Mouse (Mus musculus) lung, postnatal 0 days (tissue): ENCODE data around the gene Elovl7. TPM values are rescaled to one million over a fixed set of nuclear protein-coding genes. Genes with fewer than 3 reads are reported as not detected.

Experiments used
- ATAC-seq: fragments of 200-750 bp; cut with Nextera tagmentation; 2 replicates; pipeline ENCODE4 v1.8.0; 2017; ENCODE audit warnings: moderate library complexity
- DNase-seq: peaks from one replicate; pipeline ENCODE4 v3.0.0-alpha.2; 2016; ENCODE audit warnings: low spot score
- H3K27ac ChIP-seq: fragments of 300-500 bp; sonication (generic); 2 replicates; pipeline ENCODE4 v1.5.1; 2014; ENCODE audit warnings: antibody characterized with exemption, mild to moderate bottlenecking, low read length, mixed read lengths
- H3K27me3 ChIP-seq: fragments of 300-500 bp; sonication (generic); replicated peaks from 2 replicates; pipeline ENCODE4 v1.6.1; 2014; ENCODE audit warnings: low read length, mixed read lengths; ENCODE audit not compliant: insufficient read depth
- H3K36me3 ChIP-seq: fragments of 300-500 bp; sonication (generic); 2 replicates; pipeline ENCODE4 v1.6.1; 2014; ENCODE audit warnings: low read length, mixed read lengths; ENCODE audit not compliant: insufficient read depth
- H3K4me1 ChIP-seq: fragments of 300-500 bp; sonication (generic); 2 replicates; pipeline ENCODE4 v1.6.1; 2014; ENCODE audit warnings: antibody characterized with exemption, low read depth, low read length, mixed read lengths; ENCODE audit not compliant: insufficient read depth
- H3K4me2 ChIP-seq: fragments of 300-500 bp; sonication (generic); replicated peaks from 2 replicates; pipeline ENCODE4 v1.6.1; 2014; ENCODE audit warnings: low read depth, mild to moderate bottlenecking, low read length, moderate library complexity, mixed read lengths
- H3K4me3 ChIP-seq: fragments of 300-500 bp; sonication (generic); 2 replicates; pipeline ENCODE4 v1.5.1; 2014; ENCODE audit warnings: low read depth, low read length
- H3K9ac ChIP-seq: fragments of 300-500 bp; sonication (generic); replicated peaks from 2 replicates; pipeline ENCODE4 v1.6.1; 2014; ENCODE audit warnings: low read depth, mild to moderate bottlenecking
- H3K9me3 ChIP-seq: fragments of 300-500 bp; sonication (generic); 2 replicates; pipeline ENCODE4 v1.6.1; 2016; ENCODE audit warnings: low read length, mixed read lengths
- CTCF ChIP-seq: IDR thresholded peaks from 2 replicates; pipeline ENCODE4 v1.5.1; 2016; ENCODE audit warnings: antibody characterized with exemption, mild to moderate bottlenecking
- EP300 ChIP-seq: IDR thresholded peaks from 2 replicates; pipeline ENCODE4 v1.6.1; 2016; ENCODE audit warnings: antibody characterized with exemption, mild to moderate bottlenecking, control low read depth
- WGBS: fragments of 180-500 bp; shearing (Covaris S2); extraction: QIAGEN DNeasy Blood & Tissue Kit; methylation state at CpG from one replicate; pipeline ENCODE4 v1.1.7; 2014; 5-methylcytosine and 5-hydroxymethylcytosine counted together
- polyA plus RNA-seq: library from polyadenylated mRNA; unstranded; fragments of >200 nt; fragmentation: Nextera tagmentation; extraction: Ambion mirVana; gene quantifications from 2 replicates; pipeline ENCODE4 v1.2.1, GENCODE M21; 2015

The Elovl7 gene
- polyA plus RNA-seq, 1 experiment from 2014 or later, result 10.1 TPM

DNA sequence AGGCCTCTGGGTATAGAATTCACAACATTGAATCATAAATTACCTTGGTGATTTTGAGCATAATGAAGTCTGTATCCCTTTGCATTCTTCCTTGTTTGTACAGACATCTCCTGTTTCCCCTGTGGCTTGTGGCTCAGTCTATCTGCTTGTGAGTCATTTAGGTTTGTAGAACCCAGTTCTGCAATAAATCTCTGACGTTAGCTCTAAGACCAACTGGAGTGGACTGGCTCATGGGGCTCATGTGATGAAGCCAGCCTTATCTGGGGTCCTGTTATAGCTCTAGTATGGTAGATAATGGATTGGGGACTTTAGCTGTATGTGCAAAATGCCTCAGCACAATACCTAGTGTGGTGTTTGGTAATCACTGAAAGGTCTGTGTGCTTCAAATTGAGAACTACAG lies 89.6 kb downstream of the Elovl7 start:
- H3K36me3 ChIP-seq, result no peaks in the 10 kb centered on the region
- H3K4me3 ChIP-seq, result no peak overlapping the region
- WGBS, result 44% methylated on average over 1 of the region's 1 CpGs
- H3K27me3 ChIP-seq, result no peaks in the 10 kb centered on the region
- no peak overlapping the region for H3K27ac ChIP-seq
- ATAC-seq (no peak), DNase-seq (no peak)
- H3K4me2 ChIP-seq, result no peak overlapping the region
- no peaks in the 10 kb centered on the region for H3K9me3 ChIP-seq
- no peak overlapping the region for H3K9ac ChIP-seq
- TF ChIP-seq EP300, result no peak
- TF ChIP-seq CTCF, result no peak
- no peaks in the 10 kb centered on the region for H3K4me1 ChIP-seq

DNA sequence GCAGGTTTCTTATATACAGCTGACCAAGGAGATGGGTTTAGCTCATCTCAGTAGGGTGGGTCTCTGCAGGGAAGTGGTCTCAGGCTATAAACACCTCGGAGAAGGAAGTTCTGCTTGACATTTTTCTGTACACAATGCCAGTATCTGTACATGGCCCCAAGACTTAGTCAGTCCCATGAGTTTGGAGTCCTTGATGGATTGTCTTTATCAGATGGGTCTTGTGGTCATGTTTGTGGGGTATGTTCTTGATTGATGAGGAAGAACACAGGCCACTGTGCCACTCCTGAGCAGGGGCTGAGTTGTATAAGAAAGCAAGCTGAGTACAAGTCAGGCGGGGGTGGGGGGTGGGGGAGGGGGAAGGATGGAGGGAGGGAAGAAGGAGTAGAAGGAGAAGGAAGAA lies 90.5 kb downstream of the Elovl7 start:
- Histone ChIP-seq H3K36me3 (no peaks in the 10 kb centered on the region), H3K4me2 (no peak overlapping the region), H3K4me3 (no peak overlapping the region), H3K9ac (no peak overlapping the region), H3K9me3 (no peaks in the 10 kb centered on the region), H3K27me3 (no peaks in the 10 kb centered on the region), H3K27ac (no peak overlapping the region), H3K4me1 (no peaks in the 10 kb centered on the region)
- TF ChIP-seq EP300 (no peak), CTCF (no peak)
- DNase-seq (no peak), ATAC-seq (no peak)
- 14% methylated on average over 1 of the region's 2 CpGs for WGBS

DNA sequence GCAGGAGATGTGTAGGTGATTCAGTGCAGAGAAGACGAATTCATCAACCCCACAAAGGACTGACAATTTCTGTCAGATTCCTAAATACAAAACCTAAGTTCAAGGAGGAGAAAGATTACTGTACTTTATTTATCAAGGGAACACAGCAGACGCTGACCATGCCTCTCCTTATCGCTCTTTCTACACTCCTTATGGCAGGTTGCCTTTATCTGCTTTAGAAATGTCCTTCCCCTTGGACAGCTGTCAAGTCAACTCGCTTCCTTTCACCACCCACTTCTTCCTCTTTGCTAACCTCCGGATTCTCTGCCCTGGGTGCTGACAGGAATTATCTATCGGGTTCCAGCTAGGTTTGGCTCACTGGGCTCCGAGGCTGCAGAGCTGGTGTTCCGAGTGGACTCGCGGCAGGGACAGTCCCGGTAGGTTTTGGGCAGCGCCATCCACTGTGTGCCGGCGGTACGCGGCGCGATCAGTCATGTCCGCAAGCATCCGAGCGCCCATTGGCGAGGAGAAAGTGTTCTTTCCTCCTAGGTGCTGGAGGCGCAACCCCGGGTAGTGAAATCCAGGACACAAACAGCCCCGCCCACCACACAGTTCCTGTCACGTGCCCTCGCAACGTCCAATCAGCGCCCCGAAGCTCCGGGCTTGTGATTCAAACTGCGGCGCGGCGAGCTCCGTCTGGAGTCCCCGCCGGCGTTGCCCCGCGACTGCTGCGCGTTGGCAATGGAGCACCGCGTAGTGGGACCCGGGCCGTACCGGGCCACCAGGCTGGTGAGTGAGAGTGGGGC lies 101.7 kb downstream of the Elovl7 start, which contains the start of gene Depdc1b:
Gene Depdc1b (plus strand): TSS at position 631 of the 785 bp plus-strand sequence.
- Histone ChIP-seq H3K27me3 (no peaks in the 10 kb centered on the region), H3K4me3 (peak within 1 kb of the TSS; percentile 65), H3K4me1 (no peaks in the 10 kb centered on the region; the same call in 1 of the 2 replicates), H3K4me2 (peak within 1 kb of the TSS; percentile 99), H3K9ac (peak within 1 kb of the TSS; percentile 36), H3K9me3 (no peaks in the 10 kb centered on the region), H3K36me3 (no peaks in the 10 kb centered on the region), H3K27ac (peak within 1 kb of the TSS; percentile 74)
- DNase-seq, result peak; percentile 97
- ATAC-seq, result peak; percentile 99
- under 1% methylated on average over 41 of the region's 48 CpGs for WGBS
- TF ChIP-seq EP300 (peak; percentile 59; the same call in 1 of the 2 replicates), CTCF (peak; percentile 31; the same call in 1 of the 2 replicates)

DNA sequence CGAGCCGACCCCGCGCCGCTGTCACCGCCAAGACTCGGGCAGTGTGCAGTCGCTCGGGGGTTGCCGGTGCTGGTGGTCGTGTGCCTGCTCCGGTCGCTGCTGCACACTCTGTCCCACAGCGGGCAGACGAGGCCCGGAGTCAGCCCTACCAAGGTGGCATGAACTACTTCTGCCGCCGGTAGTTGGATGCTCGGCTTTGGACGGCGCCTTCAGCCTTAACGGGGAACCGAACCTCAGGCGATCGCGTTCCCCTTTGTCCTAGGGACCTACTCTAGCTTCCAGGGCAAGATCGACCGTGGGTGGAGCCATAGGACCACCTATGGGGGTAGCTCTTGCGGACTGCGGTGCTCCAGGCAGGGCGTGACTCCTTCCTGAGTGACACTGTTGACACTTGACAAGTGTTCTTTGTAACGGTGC lies 102.3 kb downstream of the Elovl7 start:
- Histone ChIP-seq H3K9me3 (no peaks in the 10 kb centered on the region), H3K4me1 (no peaks in the 10 kb centered on the region; the same call in 1 of the 2 replicates), H3K4me3 (peak overlapping the region; percentile 65), H3K27ac (no peak overlapping the region), H3K27me3 (no peaks in the 10 kb centered on the region), H3K36me3 (no peaks in the 10 kb centered on the region), H3K4me2 (peak overlapping the region; percentile 99), H3K9ac (peak overlapping the region; percentile 36)
- ATAC-seq (peak; percentile 17), DNase-seq (peak; percentile 13)
- TF ChIP-seq CTCF, result no peak
- no peak for TF ChIP-seq EP300
- under 1% methylated on average over 32 of the region's 32 CpGs for WGBS

DNA sequence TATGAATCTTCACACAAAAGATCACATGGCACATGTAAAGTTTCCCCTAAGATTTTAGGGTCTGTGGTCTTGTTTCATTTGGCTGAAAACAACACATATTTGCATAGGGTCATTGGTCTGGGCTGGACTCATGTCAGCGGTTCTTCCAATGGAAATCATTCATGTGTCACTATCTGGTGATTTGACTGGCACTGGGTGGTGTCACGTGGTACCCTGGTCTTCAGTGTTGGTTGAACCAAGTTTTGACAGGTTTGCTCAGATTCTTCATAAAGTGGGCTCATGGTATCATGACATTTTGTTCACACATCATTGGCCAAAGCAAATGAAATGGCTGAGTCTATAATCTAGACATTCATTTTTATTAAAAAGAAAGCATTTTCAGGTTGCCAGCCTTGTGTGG lies 103.2 kb downstream of the Elovl7 start:
- H3K36me3 ChIP-seq, result no peaks in the 10 kb centered on the region
- no peak for ATAC-seq
- H3K4me3 ChIP-seq, result no peak overlapping the region
- DNase-seq, result no peak
- no peaks in the 10 kb centered on the region; the same call in 1 of the 2 replicates for H3K4me1 ChIP-seq
- no peak overlapping the region for H3K27ac ChIP-seq
- H3K27me3 ChIP-seq, result no peaks in the 10 kb centered on the region
- WGBS, result 90% methylated on average over 2 of the region's 2 CpGs
- peak overlapping the region; percentile 99; the same call in 1 of the 2 replicates for H3K4me2 ChIP-seq
- H3K9me3 ChIP-seq, result no peaks in the 10 kb centered on the region
- H3K9ac ChIP-seq, result no peak overlapping the region
- no peak for TF ChIP-seq CTCF
- TF ChIP-seq EP300, result no peak

DNA sequence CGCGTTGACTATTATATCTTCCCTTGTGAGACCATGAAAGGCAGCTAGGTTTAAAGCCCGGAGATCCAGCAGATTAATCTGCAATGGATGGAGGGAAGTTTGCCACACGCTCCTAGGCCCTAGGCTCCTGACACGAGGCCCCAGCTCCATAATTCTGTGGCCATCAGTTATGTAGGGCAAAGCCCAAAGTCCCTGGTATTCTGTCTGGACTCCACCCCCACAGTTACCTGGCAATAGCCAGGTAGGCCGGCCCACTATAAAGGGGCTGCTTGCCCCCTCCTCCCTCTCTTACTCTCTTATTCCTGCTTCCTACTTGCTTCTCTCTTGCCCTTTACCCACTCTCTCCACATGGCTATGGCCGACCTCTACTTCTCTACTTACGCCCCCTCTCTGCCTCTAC lies 104.8 kb downstream of the Elovl7 start:
- no peaks in the 10 kb centered on the region; the same call in 1 of the 2 replicates for H3K4me1 ChIP-seq
- no peak overlapping the region for H3K27ac ChIP-seq
- H3K4me2 ChIP-seq, result no peak overlapping the region
- no peaks in the 10 kb centered on the region for H3K36me3 ChIP-seq
- H3K9me3 ChIP-seq, result no peaks in the 10 kb centered on the region
- DNase-seq (no peak), ATAC-seq (no peak)
- TF ChIP-seq CTCF (no peak), EP300 (no peak)
- H3K9ac ChIP-seq, result no peak overlapping the region
- H3K27me3 ChIP-seq, result no peaks in the 10 kb centered on the region
- 95% methylated on average over 8 of the region's 8 CpGs for WGBS
- H3K4me3 ChIP-seq, result no peak overlapping the region
